Mouse (Mus musculus): ENCODE data around the gene Tceal9. TPM values are rescaled to one million over a fixed set of nuclear protein-coding genes. Genes with fewer than 3 reads are reported as not detected.
"Not testable (repeated sequence)": the region's sequence is repeated elsewhere in the genome, so short reads cannot be mapped to it uniquely, and the experiment has no call there.

Tceal9 gene
- total and polyA plus RNA-seq, 2 experiments from 2014 or later: 228 to 284 TPM

DNA sequence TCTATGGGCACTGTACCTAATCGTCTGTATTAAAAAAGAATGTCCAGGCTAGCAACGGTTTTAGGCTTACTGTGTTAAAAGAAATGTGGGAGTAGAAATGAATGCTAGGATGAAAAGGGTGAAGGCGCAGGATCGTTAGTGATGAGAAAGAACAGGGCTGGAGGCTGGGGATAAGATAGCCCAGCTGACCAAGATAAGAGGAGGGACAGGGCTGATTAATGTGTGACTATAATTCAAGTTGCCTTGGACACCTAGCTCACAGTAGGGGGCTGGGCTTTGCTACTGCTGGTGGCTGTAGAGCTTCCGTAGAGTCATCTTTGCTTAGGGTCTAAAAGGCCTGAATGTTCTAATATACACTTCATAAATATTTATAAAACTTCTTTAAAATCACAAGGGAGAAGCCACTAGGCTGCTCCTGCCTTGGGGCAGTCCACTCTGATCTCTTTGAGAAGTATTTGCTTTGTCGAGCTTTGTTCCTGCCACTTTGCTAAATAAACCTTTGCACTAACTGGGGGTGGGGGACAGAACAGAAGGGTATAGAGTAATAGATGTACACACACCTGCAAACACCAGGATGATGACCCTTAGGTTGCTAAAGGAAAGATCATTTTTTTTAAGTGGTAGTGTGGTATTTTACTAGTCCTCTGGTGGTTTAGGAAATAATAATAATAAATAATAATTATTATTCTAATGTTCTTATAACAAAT lies 7.3 kb downstream of the Tceal9 start:
- no peak overlapping the region for H3K9ac ChIP-seq (replicated peaks; ENCODE audit: low read depth, low read length)
- H3K36me3 ChIP-seq (replicated peaks; ENCODE audit: control insufficient read depth, insufficient read depth, low read length): 0 out of 2 replicates have a peak, but pooled peaks cover 4% of the 10 kb centered on the region
- H3K9me3 ChIP-seq (replicated peaks; ENCODE audit: control insufficient read depth, low read length): no peaks in the 10 kb centered on the region
- WGBS: 41% methylated on average over 6 of the region's 6 CpGs
- no peak overlapping the region for H3K27ac ChIP-seq (ENCODE audit: low read depth)
- TF ChIP-seq CTCF (IDR thresholded peaks at IDR 0.05; ENCODE audit: low read depth): no peak
- no peak for TF ChIP-seq EP300 (IDR thresholded peaks at IDR 0.05; ENCODE audit: low read depth)
- no peak for ATAC-seq (ENCODE audit: insufficient read depth, low read depth)
- H3K4me2 ChIP-seq (ENCODE audit: low read depth, low read length): no peak overlapping the region
- no peaks in the 10 kb centered on the region for H3K27me3 ChIP-seq (ENCODE audit: control insufficient read depth, insufficient read depth, low read length)
- H3K4me1 ChIP-seq (ENCODE audit: control insufficient read depth, insufficient read depth): no peaks in the 10 kb centered on the region
- no peak for DNase-seq (ENCODE audit: low spot score)
- no peak overlapping the region for H3K4me3 ChIP-seq (ENCODE audit: low read depth, low read length)

DNA sequence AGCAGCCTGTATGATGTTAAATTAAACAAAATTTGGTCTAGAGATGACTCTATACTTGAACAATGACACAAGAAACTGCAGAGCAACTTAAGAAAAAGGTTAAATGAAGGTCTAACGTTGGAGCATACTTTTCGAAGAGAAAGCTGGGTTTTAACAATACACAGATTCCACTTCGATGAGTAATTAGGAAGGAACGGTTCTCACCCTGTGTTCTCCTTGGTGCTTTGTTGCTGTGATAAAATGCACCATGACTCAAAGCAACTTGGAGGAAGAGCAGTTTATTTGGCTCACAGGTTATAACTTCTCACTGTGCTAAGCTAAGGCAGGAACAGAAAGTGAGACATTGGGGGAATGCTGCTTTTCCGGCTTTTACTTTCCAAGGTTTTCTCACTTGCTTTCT lies 22.8 kb downstream of the Tceal9 start:
- DNase-seq (ENCODE audit: low spot score) (no peak), ATAC-seq (ENCODE audit: insufficient read depth, low read depth) (no peak)
- Histone ChIP-seq H3K9ac (replicated peaks; ENCODE audit: low read depth, low read length) (no peak overlapping the region), H3K36me3 (replicated peaks; ENCODE audit: control insufficient read depth, insufficient read depth, low read length) (no peaks in the 10 kb centered on the region), H3K4me2 (ENCODE audit: low read depth, low read length) (no peak overlapping the region), H3K27ac (ENCODE audit: low read depth) (no peak overlapping the region), H3K9me3 (replicated peaks; ENCODE audit: control insufficient read depth, low read length) (no peaks in the 10 kb centered on the region), H3K4me1 (ENCODE audit: control insufficient read depth, insufficient read depth) (no peaks in the 10 kb centered on the region), H3K4me3 (ENCODE audit: low read depth, low read length) (no peak overlapping the region), H3K27me3 (ENCODE audit: control insufficient read depth, insufficient read depth, low read length) (no peaks in the 10 kb centered on the region)
- WGBS: 57% methylated on average over 5 of the region's 5 CpGs
- no peak for TF ChIP-seq EP300 (IDR thresholded peaks at IDR 0.05; ENCODE audit: low read depth)
- TF ChIP-seq CTCF (IDR thresholded peaks at IDR 0.05; ENCODE audit: low read depth): no peak

DNA sequence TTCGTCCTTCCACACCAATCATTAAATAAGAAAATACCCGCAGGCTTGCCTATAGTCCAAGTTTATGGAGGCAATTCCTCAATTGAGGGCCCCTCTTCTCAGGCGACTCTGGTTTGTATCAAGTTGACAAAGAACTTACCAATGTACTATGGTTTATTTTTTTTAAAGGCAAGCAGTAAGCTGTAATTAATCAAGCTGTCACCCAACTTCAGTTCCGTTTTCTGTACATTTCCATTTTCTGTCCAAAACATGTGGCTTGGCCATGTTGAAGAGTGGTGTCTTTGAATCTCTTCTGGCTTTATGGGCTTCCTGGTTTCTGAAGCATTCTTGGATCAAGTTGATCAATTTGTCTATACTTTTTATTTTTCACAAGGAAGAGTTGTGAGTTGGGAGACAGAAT lies 23.3 kb downstream of the Tceal9 start:
- ATAC-seq (ENCODE audit: insufficient read depth, low read depth) (no peak), DNase-seq (ENCODE audit: low spot score) (no peak)
- Histone ChIP-seq H3K9ac (replicated peaks; ENCODE audit: low read depth, low read length) (no peak overlapping the region), H3K4me3 (ENCODE audit: low read depth, low read length) (no peak overlapping the region), H3K9me3 (replicated peaks; ENCODE audit: control insufficient read depth, low read length) (no peaks in the 10 kb centered on the region), H3K27me3 (ENCODE audit: control insufficient read depth, insufficient read depth, low read length) (no peaks in the 10 kb centered on the region), H3K4me2 (ENCODE audit: low read depth, low read length) (no peak overlapping the region), H3K27ac (ENCODE audit: low read depth) (no peak overlapping the region), H3K36me3 (replicated peaks; ENCODE audit: control insufficient read depth, insufficient read depth, low read length) (no peaks in the 10 kb centered on the region), H3K4me1 (ENCODE audit: control insufficient read depth, insufficient read depth) (no peaks in the 10 kb centered on the region)
- WGBS: 68% methylated on average over 4 of the region's 4 CpGs
- TF ChIP-seq EP300 (IDR thresholded peaks at IDR 0.05; ENCODE audit: low read depth) (no peak), CTCF (IDR thresholded peaks at IDR 0.05; ENCODE audit: low read depth) (no peak)

DNA sequence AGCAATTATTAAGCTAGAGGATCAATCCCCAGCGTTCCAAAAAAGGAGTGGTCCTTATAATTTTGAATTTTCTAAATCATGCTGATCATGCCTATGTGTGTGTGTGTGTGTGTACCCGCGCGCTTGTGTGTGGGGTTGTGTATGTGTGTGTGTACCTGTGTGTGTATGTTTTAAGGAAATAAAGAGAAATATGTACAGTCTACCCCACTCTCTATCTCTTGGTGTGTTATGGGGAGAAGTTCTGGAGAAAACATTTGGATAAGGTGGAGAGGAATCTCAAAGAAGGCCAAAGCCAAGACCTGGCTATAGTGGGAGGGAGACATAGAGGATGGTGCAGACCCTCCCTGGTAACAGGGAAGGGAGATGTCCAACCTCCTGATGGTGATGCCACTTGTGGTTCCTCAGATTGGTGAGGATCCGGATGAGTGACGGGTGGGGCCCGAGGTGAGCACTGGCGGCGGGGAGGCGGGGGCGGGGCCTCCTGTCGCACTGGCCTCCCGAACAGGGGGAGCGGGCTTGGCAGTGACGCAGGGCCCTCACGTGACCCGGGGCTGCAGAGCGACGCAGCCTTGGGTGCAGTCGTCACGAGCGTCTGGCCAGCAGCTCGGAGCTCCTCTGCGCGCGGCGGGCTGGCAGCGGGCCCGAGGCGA lies 25.0 kb downstream of the Tceal9 start, which contains the start of gene Bex3:
Bex3 (plus strand) TSS at position 511 of the 650 bp plus-strand sequence.
- H3K27me3 ChIP-seq (ENCODE audit: control insufficient read depth, insufficient read depth, low read length); H3K4me1 ChIP-seq (ENCODE audit: control insufficient read depth, insufficient read depth); DNase-seq (ENCODE audit: low spot score); H3K9me3 ChIP-seq (replicated peaks; ENCODE audit: control insufficient read depth, low read length); H3K36me3 ChIP-seq (replicated peaks; ENCODE audit: control insufficient read depth, insufficient read depth, low read length): not testable (repeated sequence)
- 28% methylated on average over 10 of the region's 30 CpGs for WGBS
- Histone ChIP-seq H3K9ac (replicated peaks; ENCODE audit: low read depth, low read length) (peak within 1 kb of the TSS; percentile 53; the same call in 1 of the 2 replicates), H3K4me2 (ENCODE audit: low read depth, low read length) (peak within 1 kb of the TSS; percentile 53), H3K27ac (ENCODE audit: low read depth) (peak within 1 kb of the TSS; percentile 61), H3K4me3 (ENCODE audit: low read depth, low read length) (peak within 1 kb of the TSS; percentile 49)
- peak; percentile 94 for ATAC-seq (ENCODE audit: insufficient read depth, low read depth)

DNA sequence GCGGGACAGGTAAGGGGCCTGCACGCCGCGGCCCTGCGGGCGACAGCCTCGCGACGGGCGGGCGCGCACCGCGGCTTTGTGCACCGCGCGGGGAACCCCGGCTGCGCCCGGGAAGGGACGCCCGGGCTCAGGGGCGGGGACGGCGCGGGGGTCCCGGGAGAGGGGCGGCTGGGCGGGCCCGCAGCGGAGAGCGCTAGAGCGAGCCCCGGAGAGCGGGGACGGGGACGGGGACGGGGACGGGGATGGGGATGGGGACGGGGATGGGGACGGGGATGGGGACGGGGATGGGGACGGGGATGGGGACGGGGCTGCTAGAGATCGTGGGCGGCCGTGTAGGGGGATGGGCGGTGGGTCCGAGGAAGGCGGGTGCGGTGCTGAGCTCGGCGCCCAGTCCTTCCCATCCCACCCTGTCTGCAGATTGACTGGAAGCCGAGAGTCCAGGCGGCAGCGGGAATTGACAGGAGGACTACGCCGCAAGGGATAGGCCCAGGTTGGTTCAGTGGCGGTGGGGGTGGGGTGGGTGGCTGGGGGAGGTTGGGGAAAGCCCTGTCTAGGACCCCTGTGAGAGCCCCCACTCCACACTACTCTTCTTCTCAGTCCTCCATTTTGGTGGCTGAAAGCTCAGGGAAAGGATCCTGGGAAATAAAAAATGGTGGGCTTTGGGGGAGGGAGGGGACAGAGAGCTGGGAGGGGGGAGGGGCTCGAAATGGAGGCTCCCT lies 25.7 kb downstream of the Tceal9 start:
- H3K4me2 ChIP-seq (ENCODE audit: low read depth, low read length): peak overlapping the region; percentile 53
- ATAC-seq (ENCODE audit: insufficient read depth, low read depth): peak; percentile 55
- H3K9ac ChIP-seq (replicated peaks; ENCODE audit: low read depth, low read length): peak overlapping the region; percentile 53; the same call in 1 of the 2 replicates
- H3K4me3 ChIP-seq (ENCODE audit: low read depth, low read length): peak overlapping the region; percentile 49
- not testable (repeated sequence) for H3K27me3 ChIP-seq (ENCODE audit: control insufficient read depth, insufficient read depth, low read length); H3K9me3 ChIP-seq (replicated peaks; ENCODE audit: control insufficient read depth, low read length); H3K36me3 ChIP-seq (replicated peaks; ENCODE audit: control insufficient read depth, insufficient read depth, low read length); H3K4me1 ChIP-seq (ENCODE audit: control insufficient read depth, insufficient read depth)
- DNase-seq (ENCODE audit: low spot score): peak; percentile 33
- WGBS: 11% methylated on average over 7 of the region's 60 CpGs
- peak overlapping the region; percentile 61 for H3K27ac ChIP-seq (ENCODE audit: low read depth)

All from heart, postnatal 0 days (tissue).